Mouse (Mus musculus): ENCODE measurements at regions not wholly inside any gene's neighbourhood (a gene's known extent, or its start where the extent isn't known, plus 50 kb on each side); places are given as distances from the start of the nearest gene placed in this dataset.

GRCm38 (mm10) chr17:13474310-13475094 is 120.1 kb downstream of the Tcp10c start:
- TF ChIP-seq CTCF (IDR thresholded peaks at IDR 0.05) (no peak), POLR2A (IDR thresholded peaks at IDR 0.05; ENCODE audit: insufficient read depth, low read depth, low read length) (no peak)

Data from heart, adult 2 months (tissue).